Mouse (Mus musculus) MEL (cell line): ENCODE data around the gene Hnrnpul1. TPM values are rescaled to one million over a fixed set of nuclear protein-coding genes. Genes with fewer than 3 reads are reported as not detected.

Experiments used
- DNase-seq: peaks from one replicate; pipeline ENCODE4 v3.0.0; 2011; ENCODE audit warnings: low read depth, low spot score
- H3K27ac ChIP-seq: 2 replicates; pipeline ENCODE4 v1.5.1; 2012; ENCODE audit warnings: low read depth, mild to moderate bottlenecking, control low read depth, low read length, moderate library complexity; ENCODE audit not compliant: control insufficient read depth
- H3K27me3 ChIP-seq, 2 experiments: fragments of 150-350 bp in 1 of 2; sonication (generic) in 1 of 2; 2 replicates each; pipeline ENCODE4 v1.6.1; 2012; ENCODE audit warnings: low read length in 2 of 2, mild to moderate bottlenecking in 2 of 2, improper control_type of control experiment in 1 of 2, moderate library complexity in 1 of 2; ENCODE audit not compliant: insufficient read depth in 2 of 2, control insufficient read depth in 1 of 2
- H3K36me3 ChIP-seq, 2 experiments: 2 replicates each; pipeline ENCODE4 v1.6.1; 2012 to 2014; ENCODE audit warnings: low read length in 2 of 2, improper control_type of control experiment in 1 of 2, inconsistent platforms in 1 of 2, mild to moderate bottlenecking in 1 of 2; ENCODE audit not compliant: insufficient read depth in 2 of 2, control insufficient read depth in 1 of 2
- H3K4me1 ChIP-seq, 2 experiments: fragments of 150-350 bp in 1 of 2; sonication (generic) in 1 of 2; 2 replicates each; pipeline ENCODE4 v1.6.1; 2012; ENCODE audit warnings: low read length in 2 of 2, improper control_type of control experiment in 1 of 2, mild to moderate bottlenecking in 1 of 2; ENCODE audit not compliant: insufficient read depth in 2 of 2, control insufficient read depth in 1 of 2
- H3K4me3 ChIP-seq, 2 experiments: fragments of 150-350 bp in 1 of 2; sonication (generic) in 1 of 2; 2 replicates each; pipeline ENCODE4 v1.5.1; 2012; ENCODE audit warnings: low read depth in 2 of 2, low read length in 2 of 2, mild to moderate bottlenecking in 2 of 2, moderate library complexity in 2 of 2, control low read depth in 1 of 2, improper control_type of control experiment in 1 of 2; ENCODE audit not compliant: control insufficient read depth in 1 of 2, insufficient read depth in 1 of 2
- H3K79me2 ChIP-seq: 2 replicates; pipeline ENCODE4 v1.6.1; 2012; ENCODE audit warnings: mild to moderate bottlenecking, low read length, moderate library complexity; ENCODE audit not compliant: control insufficient read depth, poor library complexity, insufficient read depth
- H3K9ac ChIP-seq: 2 replicates; pipeline ENCODE4 v1.6.1; 2012; ENCODE audit warnings: low read depth, mild to moderate bottlenecking, control low read depth, low read length, moderate library complexity; ENCODE audit not compliant: control insufficient read depth, poor library complexity, severe bottlenecking
- H3K9me3 ChIP-seq: fragments of 150-350 bp; sonication (generic); replicated peaks from 2 replicates; pipeline ENCODE4 v1.6.1; 2012; ENCODE audit warnings: mild to moderate bottlenecking, low read length, improper control_type of control experiment, moderate library complexity; ENCODE audit not compliant: insufficient read depth
- BHLHE40 ChIP-seq: IDR thresholded peaks from 2 replicates; pipeline ENCODE4 v1.6.1; 2012; ENCODE audit warnings: low read depth, mild to moderate bottlenecking, inconsistent platforms, low read length, improper control_type of control experiment, borderline replicate concordance
- CHD2 ChIP-seq: IDR thresholded peaks from 2 replicates; pipeline ENCODE4 v1.6.1; 2011; ENCODE audit warnings: low read length, improper control_type of control experiment
- CTCF ChIP-seq, 3 experiments: IDR thresholded peaks in 2 of 3; conservative IDR thresholded peaks in 1 of 3; 2 replicates each; pipeline ENCODE4 v1.5.1; 2011 to 2012; ENCODE audit warnings: low read length in 3 of 3, low read depth in 2 of 3, mild to moderate bottlenecking in 2 of 3, improper control_type of control experiment in 1 of 3, inconsistent platforms in 1 of 3, mixed read lengths in 1 of 3, moderate library complexity in 1 of 3; ENCODE audit not compliant: control insufficient read depth in 1 of 3, insufficient read depth in 1 of 3, poor library complexity in 1 of 3, severe bottlenecking in 1 of 3
- E2F4 ChIP-seq: IDR thresholded peaks from 2 replicates; pipeline ENCODE4 v1.6.1; 2011; ENCODE audit warnings: low read depth, low read length, improper control_type of control experiment, borderline replicate concordance
- EP300 ChIP-seq, 2 experiments: IDR thresholded peaks; 2 replicates each; pipeline ENCODE4 v1.6.1; 2011; ENCODE audit warnings: improper control_type of control experiment in 2 of 2, low read length in 2 of 2, low read depth in 1 of 2, mild to moderate bottlenecking in 1 of 2
- ETS1 ChIP-seq: IDR thresholded peaks from 2 replicates; pipeline ENCODE4 v1.6.1; 2012; ENCODE audit warnings: low read depth, mild to moderate bottlenecking, inconsistent platforms, low read length, improper control_type of control experiment, moderate library complexity
- JUND ChIP-seq: IDR thresholded peaks from 2 replicates; pipeline ENCODE4 v1.6.1; 2011; ENCODE audit warnings: low read depth, mild to moderate bottlenecking, improper control_type of control experiment, low read length
- KAT2A ChIP-seq: conservative IDR thresholded peaks from 2 replicates; pipeline ENCODE4 v1.6.1; 2012; ENCODE audit warnings: low read depth, low read length, improper control_type of control experiment, inconsistent platforms
- MAFK ChIP-seq: IDR thresholded peaks from 2 replicates; pipeline ENCODE4 v1.6.1; 2011; ENCODE audit warnings: low read depth, mild to moderate bottlenecking, low read length, improper control_type of control experiment, borderline replicate concordance
- MAX ChIP-seq: IDR thresholded peaks from 2 replicates; pipeline ENCODE4 v1.6.1; 2011; ENCODE audit warnings: low read length, improper control_type of control experiment
- MAZ ChIP-seq: IDR thresholded peaks from 2 replicates; pipeline ENCODE4 v1.6.1; 2012; ENCODE audit warnings: low read depth, mild to moderate bottlenecking, inconsistent platforms, low read length, improper control_type of control experiment
- MEF2A ChIP-seq: IDR thresholded peaks from 2 replicates; pipeline ENCODE4 v1.6.1; 2014; ENCODE audit warnings: low read depth, mild to moderate bottlenecking, inconsistent platforms, low read length, improper control_type of control experiment; ENCODE audit not compliant: poor library complexity, insufficient replicate concordance, severe bottlenecking; ENCODE audit errors: extremely low read depth
- MYC ChIP-seq: IDR thresholded peaks from 2 replicates; pipeline ENCODE4 v1.6.1; 2011; ENCODE audit warnings: low read depth, mild to moderate bottlenecking, low read length, improper control_type of control experiment, moderate library complexity
- NRF1 ChIP-seq: IDR thresholded peaks from 2 replicates; pipeline ENCODE4 v1.6.1; 2014; ENCODE audit warnings: low read depth, mild to moderate bottlenecking, inconsistent platforms, low read length, improper control_type of control experiment, moderate library complexity; ENCODE audit not compliant: poor library complexity, insufficient read depth, severe bottlenecking
- POLR2A ChIP-seq, 2 experiments: IDR thresholded peaks; 2 replicates each; pipeline ENCODE4 v1.6.1; 2011 to 2012; ENCODE audit warnings: low read length in 2 of 2, mild to moderate bottlenecking in 2 of 2, control low read depth in 1 of 2, improper control_type of control experiment in 1 of 2, low read depth in 1 of 2, moderate library complexity in 1 of 2; ENCODE audit not compliant: control insufficient read depth in 1 of 2, insufficient read depth in 1 of 2, poor library complexity in 1 of 2
- POLR2AphosphoS2 ChIP-seq: IDR thresholded peaks from 2 replicates; pipeline ENCODE4 v1.6.1; 2011; ENCODE audit warnings: low read length, improper control_type of control experiment
- TAL1 ChIP-seq: IDR thresholded peaks from 2 replicates; pipeline ENCODE4 v1.6.1; 2012; ENCODE audit warnings: mild to moderate bottlenecking, inconsistent platforms, low read length, moderate library complexity, mixed read lengths
- TCF12 ChIP-seq: IDR thresholded peaks from 2 replicates; pipeline ENCODE4 v1.6.1; 2014; ENCODE audit warnings: low read depth, mild to moderate bottlenecking, inconsistent platforms, low read length, improper control_type of control experiment, moderate library complexity
- USF1 ChIP-seq: IDR thresholded peaks from 2 replicates; pipeline ENCODE4 v1.6.1; 2014; ENCODE audit warnings: low read depth, mild to moderate bottlenecking, inconsistent platforms, low read length, improper control_type of control experiment, moderate library complexity
- ZNF384 ChIP-seq: IDR thresholded peaks from 2 replicates; pipeline ENCODE4 v1.6.1; 2012; ENCODE audit warnings: low read depth, mild to moderate bottlenecking, inconsistent platforms, low read length, improper control_type of control experiment
- polyA plus RNA-seq, 2 experiments: library from polyadenylated mRNA; stranded (reverse) in 1 of 2; unstranded in 1 of 2; fragments of >175 nt in 1 of 2; fragments of >200 nt in 1 of 2; gene quantifications; 2 replicates each; pipeline versions ENCODE4 v1.2.1 to v1.2.4; 2012; ENCODE audit warnings: low replicate concordance in 2 of 2, low read depth in 1 of 2; ENCODE audit not compliant: insufficient read length in 2 of 2, insufficient read depth in 1 of 2, missing spikeins in 1 of 2
- total RNA-seq: library from RNA; depleted of rRNA; stranded (reverse); fragments of 300-350 nt; gene quantifications from 2 replicates; pipeline ENCODE4 v1.2.3, GENCODE M21; 2012

The Hnrnpul1 gene
- total and polyA plus RNA-seq, 3 experiments = 56.1 to 215 (median 181) TPM

- TF ChIP-seq USF1 (no peak), MAZ (no peak), POLR2AphosphoS2 (no peak)
- TF ChIP-seq, all 39 proteins: peak for 0
Measured at GRCm38 (mm10) chr7:25685926-25686470, 68.6 kb downstream of the Hnrnpul1 start (continued).

GRCm38 (mm10) chr7:25684659-25685058 is 69.9 kb downstream of the Hnrnpul1 start:
- DNase-seq = no peak
- Histone ChIP-seq H3K27me3 (no peaks in the 10 kb centered on the region), H3K9me3 (no peaks in the 10 kb centered on the region), H3K4me3 (no peak overlapping the region), H3K27ac (peak overlapping the region; percentile 99), H3K4me1 (peaks cover 13 to 46% of the 10 kb centered on the region in 2 experiments), H3K9ac (0 out of 2 replicates have a peak overlapping the region, but pooled peaks have one; percentile 5), H3K36me3 (peaks cover 0 to 43% of the 10 kb centered on the region in 2 experiments; a peak in 2 of 4 replicates), H3K79me2 (peaks cover 63% of the 10 kb centered on the region)
- TF ChIP-seq CTCF (IDR thresholded peaks at IDR 0.05 in 2 of 3, conservative IDR thresholded peaks at IDR 0.05 in 1 of 3; ENCODE audit: control insufficient read depth in 1 of 3, insufficient read depth in 1 of 3, low read depth in 2 of 3, low read length in 3 of 3, poor library complexity in 1 of 3, severe bottlenecking in 1 of 3) (no peak), MAX (no peak), MAFK (no peak), ZNF384 (no peak), CHD2 (no peak), KAT2A (no peak), TCF12 (no peak), NRF1 (no peak), E2F4 (no peak), ETS1 (no peak), TAL1 (no peak), POLR2A (IDR thresholded peaks at IDR 0.05; ENCODE audit: control insufficient read depth in 1 of 2, insufficient read depth in 1 of 2, low read depth in 1 of 2, low read length in 2 of 2, poor library complexity in 1 of 2) (no peak), JUND (no peak), BHLHE40 (no peak), USF1 (no peak), EP300 (IDR thresholded peaks at IDR 0.05; ENCODE audit: low read depth in 1 of 2, low read length in 2 of 2) (no peak), MEF2A (no peak), MYC (no peak)
